Mouse (Mus musculus): Measurements from ENCODE around the gene Usp53. TPM values are rescaled to one million over a fixed set of nuclear protein-coding genes. Genes with fewer than 3 reads are reported as not detected.
A peak's percentile ranks its signal among the peaks of the same experiment; 100 is the strongest.

Usp53 gene
- 10 to 100 TPM in 1 of 2 experiments, 1 to 10 TPM in 1; 9.6 to 12.1 TPM for total RNA-seq (2021)
- long read RNA-seq, experiment 1, partial matches to known transcripts, result 1 of 3 reads
- long read RNA-seq, experiment 1, other reads (novel, unspliced or antisense), result 2 of 3 reads
- long read RNA-seq, experiment 2, partial matches to known transcripts, result 1 of 3 reads
- long read RNA-seq, experiment 2, other reads (novel, unspliced or antisense), result 2 of 3 reads

- peak; percentile 94 for DNase-seq
Observed at GRCm38 (mm10) chr3:122984249-122985182, at the start of gene Usp53. TSS of gene Usp53 (minus strand) at chr3:122984510.

DNA sequence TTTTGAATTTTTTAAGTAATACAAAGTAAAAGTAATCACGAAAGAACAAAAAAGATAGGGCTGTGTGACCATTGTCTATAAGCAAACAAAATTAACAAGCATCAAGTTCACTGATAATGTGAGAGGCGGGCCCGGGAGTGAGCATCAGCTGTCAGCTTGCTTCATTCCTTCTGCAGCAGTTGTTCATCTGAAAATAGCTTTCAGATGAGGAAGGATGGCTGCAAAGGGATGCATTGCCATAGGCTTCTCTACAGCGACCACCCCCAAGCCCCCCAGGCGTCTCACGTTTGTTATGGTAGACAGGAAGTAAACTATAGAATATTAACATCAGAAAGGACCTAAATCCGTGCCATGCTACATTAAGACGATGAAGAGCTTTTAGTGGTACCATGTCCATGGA lies 49.5 kb upstream of the Usp53 start:
- DNase-seq, result no peak

DNA sequence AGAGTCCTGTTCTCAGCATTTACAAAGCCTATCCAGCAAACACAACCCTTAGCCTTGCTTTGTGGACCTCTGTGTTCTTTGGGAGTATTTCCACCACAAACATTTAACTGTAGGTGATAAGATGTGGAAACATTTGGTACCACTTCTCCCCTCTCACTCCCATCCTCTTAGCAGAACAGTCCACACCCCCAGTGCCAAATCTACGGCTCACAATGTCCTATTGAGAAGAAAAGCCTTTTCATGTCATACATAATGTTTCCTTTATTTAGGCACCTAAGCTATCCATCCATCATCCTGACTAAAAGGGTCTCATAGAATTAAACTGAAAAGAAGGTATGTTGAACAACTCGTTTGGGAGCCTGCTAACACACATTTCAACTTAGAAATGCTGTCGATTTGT lies 41.3 kb upstream of the Usp53 start:
- no peak for DNase-seq

DNA sequence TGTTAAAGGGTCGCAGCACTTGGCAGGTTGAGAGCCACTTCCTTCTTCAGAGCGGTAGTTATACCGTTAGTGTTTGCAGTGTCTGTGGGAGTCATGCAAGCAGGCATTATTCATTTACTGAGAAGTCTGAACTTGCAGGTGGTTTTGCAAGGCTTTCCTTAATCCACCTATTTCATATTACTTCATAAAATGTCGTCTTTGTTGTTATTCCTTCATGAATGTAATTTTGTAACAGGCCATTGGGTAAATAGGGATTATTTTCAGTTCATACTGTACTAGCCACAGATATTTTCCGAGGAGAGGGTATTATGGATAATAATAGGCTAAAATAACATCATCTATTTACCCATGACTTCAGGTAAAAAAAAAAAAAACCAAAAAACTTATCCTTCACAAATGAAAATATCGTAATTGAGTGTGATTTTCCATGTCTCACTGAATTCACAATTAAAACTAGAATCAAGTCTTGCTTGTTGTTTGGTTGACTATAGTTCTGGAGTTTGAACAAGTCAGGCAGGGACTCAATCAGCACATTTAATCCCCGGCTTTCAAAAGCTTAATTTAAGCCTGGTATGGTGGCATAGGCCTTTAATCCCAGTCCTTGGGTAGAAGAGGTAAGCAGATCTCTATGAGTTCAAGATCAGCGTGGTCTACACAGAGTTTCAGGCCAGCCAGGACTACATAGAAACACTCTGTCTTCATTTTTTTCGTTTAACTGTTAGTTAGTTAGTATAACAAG lies 40.4 kb upstream of the Usp53 start:
- no peak for DNase-seq

DNA sequence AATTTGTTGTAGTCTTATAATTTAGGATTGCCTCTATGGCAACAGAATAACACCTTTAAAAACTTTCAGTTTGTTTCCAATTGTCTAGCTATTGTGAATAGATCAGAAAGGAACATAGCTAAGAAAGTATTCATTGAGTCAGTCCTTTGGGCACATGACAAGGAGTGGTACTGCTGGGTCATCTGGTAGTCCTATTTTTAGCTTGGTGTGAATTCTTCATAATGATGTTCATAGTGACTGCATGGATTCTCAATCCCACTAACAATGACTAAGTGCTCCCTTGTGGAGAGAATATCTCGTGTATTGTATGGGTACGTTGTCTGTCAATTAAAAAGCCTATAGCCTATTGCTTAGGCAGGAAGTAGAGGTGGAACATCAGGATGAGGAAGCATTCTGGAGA lies 34.5 kb upstream of the Usp53 start:
- no peak for DNase-seq

DNA sequence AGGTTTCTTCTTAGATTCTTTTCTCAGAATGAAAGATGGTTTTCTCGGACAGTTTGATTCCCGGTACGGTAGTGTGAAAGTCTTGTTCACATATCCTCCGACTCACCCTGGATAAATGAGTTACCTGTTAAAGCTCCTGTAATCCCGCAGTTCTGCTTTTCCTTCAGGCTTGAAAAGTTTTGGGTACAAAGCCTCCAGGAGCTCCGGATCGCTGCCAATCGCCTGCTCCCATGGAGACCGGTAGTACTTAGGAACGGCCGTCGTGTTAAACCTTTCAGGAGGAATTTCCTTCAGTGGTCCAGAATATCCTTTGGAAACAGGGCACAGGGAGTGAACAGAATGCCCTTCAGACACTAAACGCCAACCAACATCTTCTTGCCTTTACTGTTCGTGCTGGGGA lies 29.2 kb upstream of the Usp53 start:
- DNase-seq, result no peak

DNA sequence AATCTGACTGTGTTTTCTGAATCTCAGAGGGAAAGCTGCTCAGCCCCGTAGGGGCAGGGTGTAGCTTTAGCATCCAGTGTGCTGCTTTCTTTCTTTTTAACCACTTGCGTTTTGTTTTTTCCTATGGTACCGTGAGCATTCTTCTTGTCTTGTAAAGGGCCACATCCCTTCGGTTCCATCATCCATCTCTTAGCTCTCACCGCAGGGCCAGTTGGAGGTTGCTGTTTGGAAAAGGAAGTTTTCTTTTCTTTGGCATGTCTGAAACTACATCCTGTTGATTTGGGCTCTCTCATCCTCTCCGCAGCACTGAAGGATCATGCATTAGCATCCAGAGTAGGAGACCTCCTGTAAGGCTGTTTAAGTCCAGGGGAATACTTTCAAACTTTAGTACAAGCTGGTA lies 25.1 kb upstream of the Usp53 start:
- DNase-seq, result no peak

DNA sequence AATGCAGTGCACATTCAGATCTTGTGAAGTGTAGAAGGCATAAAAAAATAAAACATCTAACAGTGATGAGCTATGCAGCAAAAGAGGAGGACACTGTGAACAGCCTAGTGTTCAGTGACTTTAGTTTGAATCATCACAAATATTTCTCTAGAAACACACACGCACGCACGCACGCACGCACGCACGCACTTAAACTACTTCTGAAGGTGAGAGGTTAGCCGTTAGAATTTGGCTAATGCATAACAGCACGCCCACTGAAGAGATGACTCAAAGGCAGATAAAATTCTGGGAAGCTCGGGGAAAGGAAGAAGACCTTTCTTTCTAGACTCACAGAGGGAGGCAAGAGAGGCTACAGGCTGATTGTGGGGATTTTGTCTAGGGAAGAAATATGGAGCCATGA lies 23.1 kb upstream of the Usp53 start:
- DNase-seq, result no peak

GRCm38 (mm10) chr3:123001053-123001452 lies 16.7 kb upstream of the Usp53 start:
- no peak for DNase-seq

GRCm38 (mm10) chr3:122998511-122998910 lies 14.2 kb upstream of the Usp53 start:
- no peak for DNase-seq

DNA sequence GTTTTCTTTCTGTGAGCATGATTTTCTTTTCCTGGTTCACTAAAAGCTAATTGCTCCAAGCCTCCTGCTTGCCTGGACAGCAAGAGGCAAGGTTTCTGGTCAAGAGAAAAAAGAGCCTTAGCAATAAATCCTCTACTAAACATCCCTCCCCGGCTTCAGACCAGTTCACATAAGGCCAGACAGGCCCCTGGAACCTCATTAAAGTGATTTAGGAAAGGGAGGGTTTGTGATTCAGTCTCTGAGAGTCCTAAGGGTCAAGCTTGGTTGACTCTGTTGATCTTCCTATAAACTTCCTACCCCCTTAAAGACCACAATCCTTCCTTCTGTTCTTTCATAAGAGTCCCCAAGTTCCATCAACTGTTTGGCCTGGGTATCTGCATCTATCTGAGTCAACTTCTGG lies 12.7 kb upstream of the Usp53 start:
- no peak for DNase-seq

GRCm38 (mm10) chr3:122986906-122987305 lies 2.6 kb upstream of the Usp53 start:
- DNase-seq, result no peak

DNA sequence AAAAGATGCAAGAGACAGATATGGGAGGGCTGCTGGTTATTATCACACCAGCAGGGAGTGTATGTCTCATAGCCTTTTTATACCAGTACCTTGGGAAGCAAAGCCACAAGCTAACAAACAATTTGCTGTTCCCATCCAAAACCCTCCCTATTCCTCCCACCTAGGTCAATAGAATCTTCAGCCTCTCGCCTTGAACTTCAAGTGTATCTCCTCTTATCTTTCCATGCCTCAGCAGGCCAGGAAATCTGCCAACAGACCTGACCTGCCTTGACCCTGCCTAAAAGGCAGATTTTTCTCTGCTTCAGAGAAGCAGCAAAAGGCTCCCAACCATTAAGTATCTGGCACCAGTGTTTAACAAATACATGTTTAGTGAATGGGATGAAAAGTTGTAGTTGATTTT lies 2.1 kb upstream of the Usp53 start:
- DNase-seq, result no peak

GRCm38 (mm10) chr3:122985183-122985944 lies 1.1 kb upstream of the Usp53 start:
- DNase-seq, result no peak

DNA sequence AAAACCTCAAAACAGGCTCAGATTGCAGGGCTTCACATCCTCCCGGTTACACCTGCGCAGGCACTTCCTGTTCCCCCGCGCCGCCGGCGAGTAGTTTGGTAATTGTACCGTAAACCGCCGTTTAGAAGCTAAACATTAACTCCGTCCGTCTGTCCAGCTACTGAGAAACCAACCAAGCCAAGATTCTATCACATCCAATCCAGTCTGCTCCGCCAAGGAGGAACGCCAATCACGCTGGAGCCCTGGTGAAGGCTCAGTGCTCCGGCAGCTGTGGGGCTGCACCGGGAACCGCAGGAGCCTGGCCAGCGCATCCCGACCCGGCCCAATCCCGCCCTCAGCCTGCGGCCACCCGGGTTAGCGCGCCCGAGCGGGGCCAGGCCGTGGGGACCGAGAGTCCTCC lies 461 bp downstream of the Usp53 start:
- no peak for DNase-seq

- no peak for DNase-seq
Observed at GRCm38 (mm10) chr3:122975964-122976363, 8.3 kb downstream of the Usp53 start.

- DNase-seq, result no peak
Observed at GRCm38 (mm10) chr3:122975363-122975762, 8.9 kb downstream of the Usp53 start.

DNA sequence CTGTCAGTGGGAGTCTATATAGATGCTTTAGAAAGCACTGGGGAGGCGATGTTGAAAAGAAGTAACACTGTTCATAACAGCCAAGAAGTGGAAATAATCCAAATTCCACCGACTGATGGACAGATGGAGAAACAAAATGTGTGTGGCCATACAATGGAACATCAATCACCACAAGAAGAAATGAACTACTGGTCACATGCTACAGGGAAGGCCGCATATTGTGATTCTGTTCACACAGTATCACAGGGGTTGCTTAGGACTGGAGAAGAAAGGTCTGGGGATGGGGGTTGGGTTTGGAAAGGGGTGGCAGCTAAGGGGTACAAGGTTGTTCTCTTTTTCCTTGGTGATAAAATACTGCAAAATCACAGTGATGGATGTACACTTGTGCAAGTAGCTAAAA lies 9.5 kb downstream of the Usp53 start:
- no peak for DNase-seq

DNA sequence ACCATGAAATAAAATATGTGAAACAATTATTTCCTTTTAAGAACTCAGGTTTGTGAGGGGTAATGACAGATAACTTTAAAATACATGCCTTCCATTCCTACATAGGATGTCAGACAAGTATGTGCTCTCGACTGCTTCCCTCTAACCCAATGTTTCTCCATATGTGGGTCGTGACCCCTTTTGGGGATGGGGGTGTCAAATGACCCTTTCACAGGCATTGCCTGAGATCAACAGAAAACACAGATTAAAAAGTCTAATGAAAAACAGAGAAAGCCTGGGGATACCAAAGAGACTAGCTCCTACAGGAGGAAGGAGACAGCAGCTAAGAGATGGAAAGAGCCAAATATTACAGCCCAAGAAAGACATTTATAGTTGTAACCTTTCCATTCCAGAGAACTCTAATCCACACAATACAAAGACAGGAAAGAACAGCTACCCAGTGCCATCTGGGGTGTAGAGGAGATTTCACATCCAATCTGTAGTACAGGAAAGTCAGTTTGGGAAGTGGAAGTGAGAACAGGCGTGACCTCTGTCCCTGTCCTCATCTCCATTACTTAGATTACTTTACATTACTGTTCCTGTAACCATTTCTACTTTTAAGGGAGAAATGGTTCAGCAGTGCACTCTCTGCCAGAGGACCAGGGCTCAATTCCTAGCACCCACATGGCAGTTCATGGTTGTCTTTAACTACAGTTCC lies 12.0 kb downstream of the Usp53 start:
- no peak for DNase-seq

DNA sequence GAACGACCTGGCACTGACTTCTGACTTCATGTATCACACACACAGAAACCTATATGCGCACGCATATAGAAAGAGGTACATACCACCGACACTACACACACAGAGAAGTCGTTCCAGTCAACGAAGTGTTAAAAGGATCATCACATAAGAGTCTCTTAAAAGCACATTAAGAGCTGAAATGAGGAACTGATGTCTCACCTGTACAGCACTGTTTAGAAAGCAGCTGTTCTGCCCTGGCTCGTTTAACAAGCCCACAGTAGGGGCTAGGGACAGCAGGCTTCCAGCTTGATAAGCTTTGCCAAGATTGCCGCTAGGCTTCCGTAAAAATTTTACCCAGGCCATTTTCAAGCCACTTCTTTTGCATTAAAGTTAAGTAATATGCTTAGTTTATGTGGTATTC lies 15.9 kb downstream of the Usp53 start:
- DNase-seq, result no peak

DNA sequence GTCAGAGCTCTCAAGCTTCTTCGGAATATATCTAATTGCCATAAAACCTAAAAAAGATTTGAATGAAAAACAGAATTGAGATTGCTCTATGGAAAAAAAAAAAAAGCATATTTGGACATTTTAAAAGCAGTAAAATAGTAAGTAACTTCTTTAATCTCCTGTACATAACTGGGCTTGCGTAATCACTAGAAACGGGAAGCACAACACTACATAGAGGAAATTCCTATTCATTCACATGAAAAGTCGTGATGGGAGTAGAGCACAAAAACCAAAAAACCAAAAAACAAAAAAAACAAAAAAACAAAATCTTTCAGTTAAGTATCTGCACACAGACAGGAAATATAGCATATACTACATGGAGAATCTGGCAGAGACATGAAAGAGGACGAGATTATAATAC lies 20.0 kb downstream of the Usp53 start:
- DNase-seq, result no peak

GRCm38 (mm10) chr3:122950129-122950528 lies 34.2 kb downstream of the Usp53 start:
- DNase-seq, result no peak
